Mouse (Mus musculus) monocyte, adult 5-6 weeks (primary cell): Measurements from ENCODE around the gene Atcay. TPM values are rescaled to one million over a fixed set of nuclear protein-coding genes. Genes with fewer than 3 reads are reported as not detected.

Source experiments
- ATAC-seq: fragments of 153-309, 156-312 bp; replicated peaks from 2 replicates; pipeline ENCODE4 v1.8.0; 2017; ENCODE audit warnings: mild to moderate bottlenecking; ENCODE audit not compliant: low TSS enrichment, insufficient number of reproducible peaks, severe bottlenecking, poor library complexity, low FRiP score
- total RNA-seq: library from RNA; stranded (forward); fragments of 200-1000, 200-491, 200-594 nt; gene quantifications from 3 replicates; pipeline ENCODE4 v1.2.3, GENCODE M21; 2017

Gene Atcay
- total RNA-seq, 1 experiment from 2014 or later, result not detected

- ATAC-seq, result peak; percentile 36
These were observed 62.0 kb downstream of the Atcay start for GRCm38 (mm10) chr10:81168521-81169244.

- peak; percentile 4; the same call in 1 of the 2 replicates for ATAC-seq
These were observed 62.6 kb downstream of the Atcay start for GRCm38 (mm10) chr10:81168087-81168431.

DNA sequence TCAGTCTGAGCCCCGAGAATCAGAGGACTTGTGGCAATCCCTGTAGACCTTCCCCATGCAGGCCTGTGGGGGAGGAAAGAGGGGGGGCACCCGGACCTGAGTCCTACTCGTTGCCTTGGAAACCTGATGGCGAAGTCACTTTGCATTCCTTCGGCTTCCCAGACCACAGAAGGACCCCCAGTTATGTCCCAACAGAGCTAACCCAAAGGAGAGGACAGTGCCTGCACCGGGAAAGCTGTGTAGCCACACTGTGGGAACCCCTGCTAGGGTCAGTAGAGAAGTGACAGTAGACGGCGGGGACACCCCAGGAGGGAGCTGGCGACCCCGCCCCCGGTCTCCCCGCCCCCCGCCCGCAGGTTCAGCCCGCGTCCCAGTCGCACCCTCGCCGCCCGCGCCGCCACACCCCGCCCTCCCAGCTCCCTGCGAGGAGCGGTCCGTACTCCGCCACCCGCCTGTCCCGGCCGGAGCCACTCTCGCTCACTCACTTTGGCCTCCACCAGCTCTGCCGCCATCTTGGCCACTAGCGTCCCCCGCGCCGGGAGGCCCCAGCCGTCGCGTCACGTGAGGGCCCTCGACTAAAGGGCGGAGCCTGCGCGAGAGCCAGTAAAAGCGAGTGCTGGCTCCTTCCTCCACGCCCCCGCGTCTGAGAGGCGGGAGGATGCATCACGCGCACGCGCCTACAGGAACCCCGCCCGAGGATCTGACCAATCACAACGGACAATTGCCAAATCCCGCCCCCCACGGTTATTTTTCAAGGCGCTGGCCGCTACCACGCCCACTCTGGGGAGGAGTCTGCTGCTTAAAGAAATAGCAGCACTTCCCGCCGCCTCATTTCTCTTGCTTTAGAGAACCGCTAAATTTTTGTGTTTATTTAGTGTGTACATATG, 63.2 kb downstream of the Atcay start, which contains the start of gene Pias4:
Gene Pias4 (minus strand): TSS at position 724 of the 887 bp plus-strand sequence.
- ATAC-seq, result peak; percentile 89

DNA sequence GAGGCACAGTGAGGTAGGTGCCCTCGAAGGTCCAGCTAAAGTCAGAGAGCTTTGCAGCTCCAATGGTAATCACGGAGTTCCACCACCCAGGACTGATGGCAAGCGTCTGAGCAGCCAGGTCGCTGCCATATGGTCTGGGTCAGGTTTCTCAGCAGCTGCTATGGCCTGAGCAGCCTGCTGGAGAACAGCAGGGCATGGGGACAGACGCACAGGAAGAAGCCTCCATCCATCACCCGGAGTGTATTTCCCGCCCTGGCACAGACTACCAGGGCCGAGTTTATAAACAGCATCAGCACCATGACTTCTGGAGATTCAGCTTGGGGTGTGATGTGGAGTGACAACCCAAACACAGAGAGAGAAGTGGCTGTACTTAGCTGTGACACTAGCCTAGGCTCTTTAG, 65.5 kb downstream of the Atcay start:
- ATAC-seq, result no peak

DNA sequence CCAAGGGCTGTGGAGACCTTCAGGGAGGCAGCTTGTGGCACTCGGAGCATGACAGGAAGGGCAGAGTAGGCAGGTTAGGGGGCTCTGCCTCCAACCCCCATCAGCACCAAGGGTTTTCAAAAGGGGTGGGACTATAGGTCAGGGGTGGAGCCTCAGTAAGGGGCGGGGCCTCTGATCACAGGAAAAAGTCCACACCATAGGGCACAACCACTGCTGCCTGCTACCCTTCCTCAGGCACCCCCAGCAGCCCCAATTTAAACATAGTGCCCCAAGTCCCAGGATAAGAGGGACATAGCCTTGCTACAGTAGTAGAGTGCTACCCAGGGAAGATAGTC, 68.3 kb downstream of the Atcay start:
- ATAC-seq, result no peak

- ATAC-seq, result peak; percentile 16; the same call in 1 of the 2 replicates
These were observed 68.9 kb downstream of the Atcay start for GRCm38 (mm10) chr10:81161602-81162317.

- ATAC-seq, result no peak
These were observed 75.9 kb downstream of the Atcay start for GRCm38 (mm10) chr10:81154736-81155135.

Other genes with a start within 250 kb of the Atcay start
- 0.10 TPM in 1 of 3 replicates, not detected in the others for gene Gng7, start 215.9 kb downstream of the Atcay start, total RNA-seq
- gene Diras1, start 205.2 kb downstream of the Atcay start, total RNA-seq, result 0.38 TPM in 1 of 3 replicates, not detected in the others
- 4.5 to 9.9 TPM (median 7.3 TPM) in 3 replicates for gene Slc39a3, start 193.4 kb downstream of the Atcay start, total RNA-seq
- gene Sgta, start 170.7 kb downstream of the Atcay start, total RNA-seq, result 27.8 to 50.9 TPM (median 31.5 TPM) in 3 replicates
- gene Thop1, start 160.8 kb downstream of the Atcay start, total RNA-seq, result 2.5 to 3.6 TPM (median 2.8 TPM) in 3 replicates
- 0.39 TPM in 1 of 3 replicates, not detected in the others for gene Creb3l3, start 132.0 kb downstream of the Atcay start, total RNA-seq
- 62.4 to 77.3 TPM (median 66.5 TPM) in 3 replicates for gene Map2k2, start 124.9 kb downstream of the Atcay start, total RNA-seq
- gene Zbtb7a, start 95.6 kb downstream of the Atcay start, total RNA-seq, result 28.4 to 40.6 TPM (median 30.5 TPM) in 3 replicates
- 13.0 to 24.9 TPM (median 21.2 TPM) in 3 replicates for gene Pias4, start 62.9 kb downstream of the Atcay start, total RNA-seq
- 1,029 to 1,258 TPM (median 1,077 TPM) in 3 replicates for gene Eef2, start 54.2 kb downstream of the Atcay start, total RNA-seq
- 30.4 to 45.3 TPM (median 37.3 TPM) in 3 replicates for gene Dapk3, start 47.8 kb downstream of the Atcay start, total RNA-seq
- 0.49 TPM in 1 of 3 replicates, not detected in the others for gene 4930442H23Rik, start 47.0 kb downstream of the Atcay start, total RNA-seq
- not detected in 3 replicates for gene Nmrk2, start 28.8 kb downstream of the Atcay start, total RNA-seq
- 0.10 to 0.58 TPM in 2 of 3 replicates, not detected in the other for gene Zfr2, start 2.3 kb upstream of the Atcay start, total RNA-seq
- 10.2 to 29.6 TPM (median 11.9 TPM) in 3 replicates for gene Matk, start 22.1 kb upstream of the Atcay start, total RNA-seq
- 77.4 to 89.3 TPM (median 78.0 TPM) in 3 replicates for gene Mrpl54, start 36.1 kb upstream of the Atcay start, total RNA-seq
- gene Apba3, start 36.1 kb upstream of the Atcay start, total RNA-seq, result 8.9 to 13.4 TPM (median 11.5 TPM) in 3 replicates
- 2.6 to 8.9 TPM (median 3.0 TPM) in 3 replicates for gene Tjp3, start 60.7 kb upstream of the Atcay start, total RNA-seq
- 47.3 to 69.4 TPM (median 50.3 TPM) in 3 replicates for gene Pip5k1c, start 62.1 kb upstream of the Atcay start, total RNA-seq
- 24.5 to 34.3 TPM (median 25.5 TPM) in 3 replicates for gene Cactin, start 90.3 kb upstream of the Atcay start, total RNA-seq
- 0.19 TPM in 1 of 3 replicates, not detected in the others for gene Tbxa2r, start 97.9 kb upstream of the Atcay start, total RNA-seq
- not detected in 3 replicates for gene Gipc3, start 112.4 kb upstream of the Atcay start, total RNA-seq
- gene Hmg20b, start 119.6 kb upstream of the Atcay start, total RNA-seq, result 28.8 to 40.1 TPM (median 38.7 TPM) in 3 replicates
- 5.3 to 9.6 TPM (median 6.3 TPM) in 3 replicates for gene Mfsd12, start 126.7 kb upstream of the Atcay start, total RNA-seq
- 1.4 to 2.4 TPM in 2 of 3 replicates, not detected in the other for gene 4930404N11Rik, start 135.0 kb upstream of the Atcay start, total RNA-seq
- 8.2 to 12.9 TPM (median 11.7 TPM) in 3 replicates for gene Fzr1, start 147.7 kb upstream of the Atcay start, total RNA-seq
- gene Dohh, start 153.6 kb upstream of the Atcay start, total RNA-seq, result 18.6 to 22.3 TPM (median 20.9 TPM) in 3 replicates
- 2.3 to 3.7 TPM in 2 of 3 replicates, not detected in the other for gene Gm48551, start 153.6 kb upstream of the Atcay start, total RNA-seq
- not detected in 3 replicates for gene Gm48552, start 158.2 kb upstream of the Atcay start, total RNA-seq
- gene Smim24, start 162.2 kb upstream of the Atcay start, total RNA-seq, result 3.9 to 7.9 TPM (median 6.3 TPM) in 3 replicates
- 4.1 to 7.6 TPM (median 5.1 TPM) in 3 replicates for gene Nfic, start 224.8 kb upstream of the Atcay start, total RNA-seq